Mouse (Mus musculus) cerebellum, adult 11-12 months (tissue): ENCODE data around the gene Pcsk2.

ENCODE experiments used
- DNase-seq: peaks from one replicate; pipeline ENCODE4 v3.0.0; 2022

Pcsk2 gene

GRCm38 (mm10) chr2:143739475-143740226, 193.7 kb downstream of the Pcsk2 start:
- no peak for DNase-seq

GRCm38 (mm10) chr2:143742436-143742835, 196.5 kb downstream of the Pcsk2 start:
- no peak for DNase-seq

GRCm38 (mm10) chr2:143743081-143743480, 197.1 kb downstream of the Pcsk2 start:
- no peak for DNase-seq

GRCm38 (mm10) chr2:143752051-143752788, 206.3 kb downstream of the Pcsk2 start:
- no peak for DNase-seq

- peak; percentile 37 for DNase-seq
These were observed 230.5 kb downstream of the Pcsk2 start for GRCm38 (mm10) chr2:143776448-143776847.

- DNase-seq = no peak
These were observed 234.4 kb downstream of the Pcsk2 start for GRCm38 (mm10) chr2:143780310-143780709.

GRCm38 (mm10) chr2:143789911-143790310, 244.0 kb downstream of the Pcsk2 start:
- DNase-seq = no peak

GRCm38 (mm10) chr2:143795858-143796257, 249.9 kb downstream of the Pcsk2 start:
- DNase-seq = no peak

GRCm38 (mm10) chr2:143796335-143797013, 250.5 kb downstream of the Pcsk2 start:
- DNase-seq = no peak

GRCm38 (mm10) chr2:143801097-143801496, 255.1 kb downstream of the Pcsk2 start:
- no peak for DNase-seq

GRCm38 (mm10) chr2:143806140-143806923, 260.4 kb downstream of the Pcsk2 start:
- no peak for DNase-seq

- DNase-seq = no peak
These were observed 261.1 kb downstream of the Pcsk2 start for GRCm38 (mm10) chr2:143806924-143807664.

GRCm38 (mm10) chr2:143808789-143809188, 262.8 kb downstream of the Pcsk2 start:
- no peak for DNase-seq

- no peak for DNase-seq
These were observed 266.3 kb downstream of the Pcsk2 start for GRCm38 (mm10) chr2:143812262-143812661.

GRCm38 (mm10) chr2:143813461-143813860, 267.5 kb downstream of the Pcsk2 start:
- DNase-seq = no peak

- no peak for DNase-seq
These were observed 285.7 kb downstream of the Pcsk2 start for GRCm38 (mm10) chr2:143831645-143832044.

- no peak for DNase-seq
These were observed 286.8 kb downstream of the Pcsk2 start for GRCm38 (mm10) chr2:143832721-143833120.

- no peak for DNase-seq
These were observed 288.1 kb downstream of the Pcsk2 start for GRCm38 (mm10) chr2:143834082-143834481.

- DNase-seq = no peak
These were observed 289.9 kb downstream of the Pcsk2 start for GRCm38 (mm10) chr2:143835820-143836219.

- DNase-seq = peak; percentile 59
These were observed 291.3 kb downstream of the Pcsk2 start for GRCm38 (mm10) chr2:143837291-143837701.

GRCm38 (mm10) chr2:143838698-143839097, 292.7 kb downstream of the Pcsk2 start:
- no peak for DNase-seq

- DNase-seq = no peak
These were observed 293.5 kb downstream of the Pcsk2 start for GRCm38 (mm10) chr2:143839458-143839857.
